Mouse (Mus musculus): ENCODE measurements at regions not wholly inside any gene's neighbourhood (a gene's known extent, or its start where the extent isn't known, plus 50 kb on each side); places are given as distances from the start of the nearest gene placed in this dataset.
"Not testable (repeated sequence)": the region's sequence is repeated elsewhere in the genome, so short reads cannot be mapped to it uniquely, and the experiment has no call there.

- DNase-seq: not testable (repeated sequence)
Observed at GRCm38 (mm10) chr14:14478159-14478558, 77.1 kb downstream of the Olfr721-ps1 start.

GRCm38 (mm10) chr14:14481840-14482239 is 80.7 kb downstream of the Olfr721-ps1 start:
- DNase-seq: peak; percentile 24

GRCm38 (mm10) chr14:14486356-14486755 is 85.3 kb downstream of the Olfr721-ps1 start:
- DNase-seq: no peak

- no peak for DNase-seq
Observed at GRCm38 (mm10) chr14:14490501-14490900, 89.4 kb downstream of the Olfr721-ps1 start.

GRCm38 (mm10) chr14:14492041-14492440 is 90.9 kb downstream of the Olfr721-ps1 start:
- DNase-seq: no peak

- no peak for DNase-seq
Observed at GRCm38 (mm10) chr14:14511927-14512326, 110.8 kb downstream of the Olfr721-ps1 start.

GRCm38 (mm10) chr14:14513056-14513455 is 112.0 kb downstream of the Olfr721-ps1 start:
- DNase-seq: no peak

GRCm38 (mm10) chr14:14513498-14513897 is 112.4 kb downstream of the Olfr721-ps1 start:
- no peak for DNase-seq

- no peak for DNase-seq
Observed at GRCm38 (mm10) chr14:14514440-14515172, 113.5 kb downstream of the Olfr721-ps1 start.

- DNase-seq: no peak
Observed at GRCm38 (mm10) chr14:14515363-14515762, 114.3 kb downstream of the Olfr721-ps1 start.

GRCm38 (mm10) chr14:14515918-14516317 is 114.8 kb downstream of the Olfr721-ps1 start:
- DNase-seq: no peak

GRCm38 (mm10) chr14:14518027-14518426 is 116.9 kb downstream of the Olfr721-ps1 start:
- no peak for DNase-seq

GRCm38 (mm10) chr14:14518841-14519240 is 117.7 kb downstream of the Olfr721-ps1 start:
- no peak for DNase-seq

- DNase-seq: no peak
Observed at GRCm38 (mm10) chr14:14520195-14520594, 119.1 kb downstream of the Olfr721-ps1 start.

- DNase-seq: not testable (repeated sequence)
Observed at GRCm38 (mm10) chr14:14521331-14521730, 120.2 kb downstream of the Olfr721-ps1 start.

- no peak for DNase-seq
Observed at GRCm38 (mm10) chr14:14525225-14525624, 124.1 kb downstream of the Olfr721-ps1 start.

GRCm38 (mm10) chr14:14528437-14528836 is 127.3 kb downstream of the Olfr721-ps1 start:
- DNase-seq: no peak

GRCm38 (mm10) chr14:14541206-14541605 is 140.1 kb downstream of the Olfr721-ps1 start:
- no peak for DNase-seq

- DNase-seq: no peak
Observed at GRCm38 (mm10) chr14:14541705-14542104, 140.6 kb downstream of the Olfr721-ps1 start.

- DNase-seq: no peak
Observed at GRCm38 (mm10) chr14:14544236-14544635, 143.1 kb downstream of the Olfr721-ps1 start.

- no peak for DNase-seq
Observed at GRCm38 (mm10) chr14:14552201-14552600, 149.9 kb upstream of the Slc4a7 start.

GRCm38 (mm10) chr14:14574851-14575250 is 127.2 kb upstream of the Slc4a7 start:
- DNase-seq: no peak

- no peak for DNase-seq
Observed at GRCm38 (mm10) chr14:14591939-14592338, 110.1 kb upstream of the Slc4a7 start.

GRCm38 (mm10) chr14:14594753-14595152 is 107.3 kb upstream of the Slc4a7 start:
- DNase-seq: no peak
